ENCODE assay signal across 14 mouse cellular contexts in the genomic region with DNA sequence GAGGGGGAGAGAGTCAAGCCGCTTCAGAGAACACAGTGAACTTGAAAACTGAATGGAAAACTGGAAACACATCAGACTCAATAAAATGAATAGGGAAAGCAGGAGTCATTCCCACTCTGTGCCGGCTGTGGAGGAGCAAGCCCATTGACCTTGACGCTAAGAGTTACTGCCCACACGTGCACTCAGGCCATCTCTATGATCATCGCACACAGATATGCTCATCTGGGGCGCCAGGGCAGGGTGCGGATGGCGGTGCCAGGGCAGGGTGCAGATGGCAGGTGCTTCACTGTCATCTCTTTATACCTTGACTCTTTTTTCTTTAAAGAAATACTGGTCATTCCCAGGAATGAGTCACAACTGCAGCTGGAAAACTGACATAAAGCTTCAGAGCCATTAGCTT. TPM values are rescaled to one million over a fixed set of nuclear protein-coding genes. Genes with fewer than 3 reads are reported as not detected.
DNase-seq lines count a peak whose midpoint lies in the region.
"Had no signal": no experiment of that assay in that cellular context is flagged by ENCODE, and none has a peak within 500 bp of the region (broad histone marks: within the 10 kb centered on the region; RNA-seq: fewer than 3 reads in every experiment).

No protein-coding gene starts in this region.

- peak; percentile 54 for DNase-seq in adrenal gland, adult 2 months
- no peak for DNase-seq in adrenal gland, postnatal 25 days
- peak; percentile 36 to 39 for DNase-seq in adrenal gland, postnatal 36 days
- no peak for DNase-seq in adrenal gland, postnatal 4 days (ENCODE audit: low spot score in 2 of 2)
- DNase-seq: adrenal gland, adult 8-10 months; cerebellum, adult 11 months; cerebellum, adult 18-20 months; cerebellum, adult 8-10 months; cerebellum, adult 9-11 months; cerebellum, postnatal 14 days; cerebellum, postnatal 36 days; embryo, embryonic 11 days had no signal

RNA-seq across cellular contexts. Expression of a gene that starts 4.2 kb away (rescaled TPM):
- total RNA-seq in adrenal gland, adult 2 months (2021) = 10 to 100 TPM; 31.1 to 40.9 TPM
- polyA plus RNA-seq in adrenal gland, adult 2 months (2012; rRNA removed) = 25.1 and 27.4 TPM in 2 replicates
- 31.3 and 32.4 TPM in 2 replicates for total RNA-seq in adrenal gland, postnatal 25 days (2021)
- 10 to 100 TPM; 33.6 to 50.6 TPM for total RNA-seq in adrenal gland, postnatal 36 days (2021)
- 10 to 100 TPM; 21.8 to 24.8 TPM for total RNA-seq in adrenal gland, postnatal 4 days (2021)
- total RNA-seq: MEL had no signal
- polyA plus RNA-seq: erythroblast, embryonic 14.5 days had no signal

Comparison
In these comparisons a context has a peak if more than half of its experiments do, and no peak if none do; other contexts are left out.
1. DNase-seq: peak in adrenal gland, adult 2 months (single experiment) and adrenal gland, postnatal 36 days (2 of 2); none in adrenal gland, postnatal 25 days (single experiment) and adrenal gland, postnatal 4 days (0 of 2).